Mouse (Mus musculus) ES-CJ7 (cell line): ENCODE data around the gene Ttc39b.
A peak's percentile ranks its signal among the peaks of the same experiment; 100 is the strongest.
"Not testable (repeated sequence)": the region's sequence is repeated elsewhere in the genome, so short reads cannot be mapped to it uniquely, and the experiment has no call there.

Experiments
- DNase-seq: peaks from one replicate; pipeline ENCODE4 v3.0.0; 2011; ENCODE audit warnings: low read depth, low spot score

Gene Ttc39b

GRCm38 (mm10) chr4:83274241-83274640, 49.8 kb downstream of the Ttc39b start:
- no peak for DNase-seq

- DNase-seq = no peak
Observed at GRCm38 (mm10) chr4:83273616-83274050, 50.4 kb downstream of the Ttc39b start.

GRCm38 (mm10) chr4:83272917-83273615, 51.0 kb downstream of the Ttc39b start:
- no peak for DNase-seq

- DNase-seq = no peak
Observed at GRCm38 (mm10) chr4:83270481-83270880, 53.6 kb downstream of the Ttc39b start.

GRCm38 (mm10) chr4:83269614-83270013, 54.4 kb downstream of the Ttc39b start:
- no peak for DNase-seq

- peak; percentile 71 for DNase-seq
Observed at GRCm38 (mm10) chr4:83265926-83266692, 57.9 kb downstream of the Ttc39b start.

GRCm38 (mm10) chr4:83264832-83265231, 59.2 kb downstream of the Ttc39b start:
- DNase-seq = no peak

GRCm38 (mm10) chr4:83261998-83262397, 62.1 kb downstream of the Ttc39b start:
- DNase-seq = no peak

- DNase-seq = no peak
Observed at GRCm38 (mm10) chr4:83259690-83260089, 64.4 kb downstream of the Ttc39b start.

- DNase-seq = peak; percentile 58
Observed at GRCm38 (mm10) chr4:83258273-83258672, 65.8 kb downstream of the Ttc39b start.

- peak; percentile 97 for DNase-seq
Observed at GRCm38 (mm10) chr4:83257279-83258260, 66.5 kb downstream of the Ttc39b start.

GRCm38 (mm10) chr4:83256779-83257178, 67.3 kb downstream of the Ttc39b start:
- DNase-seq = peak; percentile 67

GRCm38 (mm10) chr4:83254941-83255340, 69.1 kb downstream of the Ttc39b start:
- DNase-seq = peak; percentile 95

- DNase-seq = no peak
Observed at GRCm38 (mm10) chr4:83253679-83254078, 70.4 kb downstream of the Ttc39b start.

- no peak for DNase-seq
Observed at GRCm38 (mm10) chr4:83243706-83244105, 80.3 kb downstream of the Ttc39b start.

GRCm38 (mm10) chr4:83241630-83242029, 82.4 kb downstream of the Ttc39b start:
- DNase-seq = no peak

- DNase-seq = no peak
Observed at GRCm38 (mm10) chr4:83237656-83238055, 86.4 kb downstream of the Ttc39b start.

- not testable (repeated sequence) for DNase-seq
Observed at GRCm38 (mm10) chr4:83235304-83235703, 88.8 kb downstream of the Ttc39b start.

- no peak for DNase-seq
Observed at GRCm38 (mm10) chr4:83234739-83235138, 89.3 kb downstream of the Ttc39b start.

GRCm38 (mm10) chr4:83234132-83234531, 89.9 kb downstream of the Ttc39b start:
- DNase-seq = no peak
